Mouse (Mus musculus) adipocyte (in vitro differentiated cells): Measurements from ENCODE around the gene Actl7b.

Source experiments
- DNase-seq: peaks from one replicate; pipeline ENCODE4 v3.0.0-alpha.2; 2016; ENCODE audit warnings: low spot score

The Actl7b gene

GRCm38 (mm10) chr4:56741041-56741493 is at the start of gene Actl7b:
Gene Actl7b, minus strand, starts transcription at chr4:56741443.
- DNase-seq, result no peak

DNA sequence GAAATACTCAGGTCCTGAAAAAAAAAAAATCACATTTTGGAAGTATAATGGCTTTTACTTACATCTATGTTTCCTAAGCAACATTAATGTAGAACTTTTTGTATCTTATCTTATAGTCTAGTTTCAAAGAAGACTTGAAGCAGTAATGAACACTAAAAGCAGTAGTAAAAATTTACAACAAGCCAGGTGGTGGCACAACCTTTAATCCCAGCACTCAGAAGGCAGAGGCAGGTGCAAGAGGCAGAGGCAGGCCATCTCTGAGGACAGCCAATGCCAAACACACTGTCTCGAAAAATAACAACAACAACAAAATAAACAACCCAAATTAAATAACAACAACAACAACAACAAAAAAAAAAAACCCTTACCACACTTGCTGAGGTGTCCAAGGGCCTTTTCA is 29.8 kb upstream of the Actl7b start:
- no peak for DNase-seq

- no peak for DNase-seq
Observed at GRCm38 (mm10) chr4:56768913-56769312, 27.7 kb upstream of the Actl7b start.

GRCm38 (mm10) chr4:56767861-56768284 is 26.6 kb upstream of the Actl7b start:
- peak; percentile 27 for DNase-seq

DNA sequence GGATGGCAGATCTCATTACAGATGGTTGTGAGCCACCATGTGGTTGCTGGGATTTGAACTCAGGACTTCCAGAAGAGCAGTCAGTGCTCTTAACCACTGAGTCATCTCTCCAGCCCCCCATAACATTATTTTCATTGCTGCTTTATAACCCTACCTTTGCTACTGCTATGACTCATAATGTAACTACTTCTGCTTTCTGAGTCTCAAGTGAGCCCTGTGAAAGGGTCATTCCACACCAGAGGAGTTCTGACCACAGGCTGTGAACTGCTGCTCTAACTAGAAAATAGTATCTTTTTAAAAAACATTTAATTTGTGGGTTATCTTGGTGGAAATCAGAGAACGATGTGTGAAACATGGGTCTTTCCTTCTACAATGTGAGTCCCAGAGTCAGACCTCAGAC is 16.4 kb upstream of the Actl7b start:
- DNase-seq, result no peak

DNA sequence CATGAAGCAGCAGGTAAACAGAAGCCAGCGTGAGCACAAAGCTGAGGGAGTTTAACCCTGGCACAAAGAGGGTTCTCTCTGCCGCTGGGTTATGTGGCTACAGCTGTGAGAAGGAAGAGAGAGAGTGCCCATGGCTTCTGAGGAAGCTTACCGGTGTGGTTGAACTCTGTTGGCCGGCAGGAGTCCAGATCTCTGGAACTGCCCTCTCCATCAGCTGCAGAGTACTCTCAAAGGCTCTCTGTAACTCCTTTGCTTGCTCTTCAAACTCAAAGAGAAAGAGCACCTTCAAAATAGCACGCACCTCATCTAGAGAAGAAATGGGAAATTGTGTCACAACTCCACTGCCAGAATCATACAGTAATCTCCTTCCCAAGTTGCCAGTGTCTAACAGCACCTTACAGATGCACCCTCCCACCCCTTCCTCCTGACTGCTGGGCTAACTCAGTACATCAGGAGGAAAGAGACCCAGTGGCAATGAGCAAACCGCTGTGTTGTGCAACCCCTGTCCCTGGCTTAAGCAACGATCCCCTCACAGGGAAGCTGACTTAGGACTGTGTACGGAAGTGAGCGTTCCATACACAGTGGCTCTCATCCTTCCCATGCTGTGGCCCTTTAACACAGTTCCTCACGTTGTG is 15.8 kb upstream of the Actl7b start:
- DNase-seq, result no peak

GRCm38 (mm10) chr4:56756021-56756420 is 14.8 kb upstream of the Actl7b start:
- no peak for DNase-seq

DNA sequence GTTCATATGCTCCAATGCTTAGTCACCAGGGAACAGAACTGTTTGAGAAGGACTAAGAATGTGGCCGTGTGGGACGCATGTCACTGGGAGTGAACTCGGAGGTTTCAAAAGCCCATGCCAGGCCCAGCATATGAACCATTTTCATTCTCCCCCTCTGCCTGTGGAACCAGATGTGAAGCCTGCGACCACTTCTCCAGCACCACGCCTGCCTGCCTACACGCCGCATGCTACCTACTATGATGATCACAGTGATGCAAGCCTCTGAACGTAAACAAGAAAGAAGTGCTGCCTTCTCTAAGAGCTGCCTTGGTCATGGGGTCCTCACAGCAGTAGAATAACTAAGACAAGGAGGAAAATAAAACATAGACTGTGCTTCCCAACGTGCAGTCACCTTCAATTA is 6.2 kb upstream of the Actl7b start:
- DNase-seq, result no peak

GRCm38 (mm10) chr4:56746345-56746744 is 5.1 kb upstream of the Actl7b start:
- DNase-seq, result no peak

DNA sequence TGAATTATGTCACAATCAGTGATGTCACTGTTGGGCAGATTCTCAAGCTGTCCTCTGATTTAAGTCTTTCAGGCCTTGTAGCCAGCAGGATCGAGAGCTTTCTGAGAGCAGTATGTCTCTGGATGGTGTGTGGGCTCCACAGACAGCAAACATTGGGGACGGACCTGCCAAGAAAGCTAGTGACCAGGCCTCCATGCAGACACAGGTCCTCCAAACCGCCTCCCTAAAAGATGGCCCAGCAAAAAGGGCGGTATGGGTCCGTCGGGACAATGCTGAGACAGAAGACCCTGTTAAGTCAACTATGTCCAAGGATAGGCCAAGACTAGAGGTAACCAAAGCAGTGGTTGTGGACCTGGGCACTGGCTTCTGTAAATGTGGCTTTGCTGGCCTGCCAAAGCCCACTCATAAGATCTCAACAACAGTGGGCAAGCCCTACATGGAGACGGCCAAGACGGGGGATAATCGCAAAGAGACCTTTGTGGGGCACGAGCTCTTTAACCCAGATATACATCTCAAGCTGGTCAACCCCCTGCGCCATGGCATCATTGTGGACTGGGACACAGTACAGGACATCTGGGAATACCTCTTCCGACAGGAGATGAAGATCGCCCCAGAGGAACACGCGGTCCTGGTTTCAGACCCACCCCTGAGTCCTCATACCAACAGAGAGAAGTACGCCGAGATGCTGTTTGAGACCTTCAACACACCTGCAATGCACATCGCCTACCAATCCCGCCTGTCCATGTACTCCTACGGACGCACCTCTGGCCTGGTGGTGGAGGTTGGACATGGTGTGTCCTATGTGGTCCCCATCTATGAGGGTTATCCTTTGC is 2.3 kb upstream of the Actl7b start, which contains the start of gene Actl7a:
Actl7a (plus strand) TSS at position 51 of the 833 bp plus-strand sequence.
- peak; percentile 15 for DNase-seq

DNA sequence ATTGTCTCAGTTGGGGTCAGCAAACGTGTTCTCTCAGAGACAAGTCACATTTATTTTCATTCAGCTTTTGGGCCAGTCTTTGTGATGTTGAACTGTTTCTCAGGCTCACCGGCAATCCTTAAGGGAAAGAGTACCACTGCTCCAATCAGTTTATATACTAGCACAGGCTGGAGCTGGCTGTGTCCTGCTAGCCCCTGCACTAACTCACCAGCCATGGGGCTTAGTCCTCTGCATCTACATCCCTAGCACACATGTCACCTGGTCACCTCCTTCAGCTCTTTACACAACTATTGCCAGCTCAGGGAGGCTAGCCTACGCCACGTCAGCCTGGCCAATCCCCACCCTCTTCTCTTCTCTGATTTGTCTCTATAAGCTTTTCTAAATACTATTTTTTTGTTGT is 1.5 kb upstream of the Actl7b start:
- no peak for DNase-seq

GRCm38 (mm10) chr4:56740611-56741010 is 632 bp downstream of the Actl7b start:
- DNase-seq, result no peak

DNA sequence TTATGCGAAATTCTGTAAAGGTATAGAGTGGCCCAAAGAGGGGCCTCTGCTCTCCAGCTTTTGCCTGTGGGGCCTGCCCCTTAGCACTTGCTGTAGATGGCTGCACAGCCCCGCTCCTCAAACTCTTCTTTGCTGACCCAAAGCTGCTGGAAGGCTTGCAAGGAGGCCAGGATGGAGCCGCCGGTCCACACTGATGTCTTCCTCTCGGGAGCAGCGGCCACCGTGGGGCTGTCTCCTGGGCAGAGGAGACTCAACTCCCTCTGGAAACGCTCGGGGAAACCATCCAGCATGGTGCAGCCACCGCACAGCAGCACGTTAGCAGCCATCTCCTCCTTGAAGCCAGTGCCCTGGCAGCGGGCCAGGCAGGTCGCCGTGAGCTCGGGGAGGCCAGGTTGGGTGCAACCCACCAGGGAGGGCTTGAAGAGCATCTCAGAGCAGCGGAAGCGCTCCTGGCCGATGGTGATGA is 1.2 kb downstream of the Actl7b start, which contains the start of gene Gm26657:
Gm26657 (plus strand) TSS at position 51 of the 466 bp plus-strand sequence.
- DNase-seq, result no peak

GRCm38 (mm10) chr4:56725839-56726238 is 15.4 kb downstream of the Actl7b start:
- DNase-seq, result peak; percentile 13

- peak; percentile 9 for DNase-seq
Observed at GRCm38 (mm10) chr4:56723237-56723636, 18.0 kb downstream of the Actl7b start.

DNA sequence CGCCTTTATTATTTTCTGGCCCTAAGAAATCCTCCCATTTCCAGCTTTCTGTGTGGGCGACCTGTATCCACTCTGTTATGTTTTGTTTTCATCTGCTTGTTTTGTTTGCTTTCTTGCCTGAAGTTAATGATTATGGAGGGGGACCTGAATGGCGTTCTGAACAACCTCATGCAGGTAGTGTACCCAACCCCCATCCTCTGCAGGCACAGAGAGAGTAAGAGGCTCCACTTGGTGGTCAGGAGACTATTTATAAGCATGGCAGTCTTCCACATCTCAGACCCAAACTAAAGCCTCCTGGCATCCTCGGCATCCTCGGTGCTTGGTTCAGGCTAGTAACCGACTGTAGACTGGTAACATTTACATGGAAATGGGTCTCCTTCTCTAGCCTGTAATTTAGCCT is 18.9 kb downstream of the Actl7b start:
- DNase-seq, result no peak

- peak; percentile 11 for DNase-seq
Observed at GRCm38 (mm10) chr4:56721469-56721868, 19.8 kb downstream of the Actl7b start.

DNA sequence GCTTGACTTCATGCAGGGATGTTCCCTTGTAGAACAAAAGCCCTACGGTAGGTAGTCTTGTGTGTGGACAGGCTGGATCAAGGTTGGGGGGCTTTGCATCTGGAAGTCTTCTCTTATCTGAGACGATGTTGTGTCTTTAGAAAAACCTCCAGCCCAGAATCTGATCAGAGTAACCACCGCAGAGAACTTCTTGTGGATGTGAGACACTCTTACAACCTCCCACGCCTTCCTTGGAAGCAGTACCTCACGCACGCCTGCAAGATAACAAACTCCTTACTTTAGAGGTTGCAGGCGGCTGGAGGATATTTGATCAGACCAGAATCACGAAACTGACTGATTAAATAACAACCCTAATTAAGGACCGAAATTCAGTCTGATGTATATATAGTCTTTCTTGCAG is 20.8 kb downstream of the Actl7b start:
- no peak for DNase-seq

DNA sequence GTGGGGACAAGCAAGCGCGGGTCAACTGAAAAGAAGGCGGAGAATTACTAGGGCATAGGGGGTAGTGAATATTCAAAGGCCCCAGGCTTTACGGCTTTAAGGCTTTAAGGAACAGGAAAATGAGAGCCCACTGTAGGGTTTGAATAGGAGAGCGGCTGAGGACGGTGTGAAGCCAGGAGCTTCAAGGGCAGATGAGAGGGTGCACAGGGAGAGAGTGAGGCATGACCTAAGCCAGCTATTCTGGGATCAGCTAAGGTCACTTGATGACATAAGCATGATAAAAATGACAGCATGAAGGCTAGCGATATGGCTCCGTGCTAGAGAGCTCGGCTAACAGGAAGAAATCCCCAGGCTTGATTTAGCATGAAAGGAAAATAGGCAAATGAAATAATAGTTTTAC is 21.8 kb downstream of the Actl7b start:
- DNase-seq, result no peak

DNA sequence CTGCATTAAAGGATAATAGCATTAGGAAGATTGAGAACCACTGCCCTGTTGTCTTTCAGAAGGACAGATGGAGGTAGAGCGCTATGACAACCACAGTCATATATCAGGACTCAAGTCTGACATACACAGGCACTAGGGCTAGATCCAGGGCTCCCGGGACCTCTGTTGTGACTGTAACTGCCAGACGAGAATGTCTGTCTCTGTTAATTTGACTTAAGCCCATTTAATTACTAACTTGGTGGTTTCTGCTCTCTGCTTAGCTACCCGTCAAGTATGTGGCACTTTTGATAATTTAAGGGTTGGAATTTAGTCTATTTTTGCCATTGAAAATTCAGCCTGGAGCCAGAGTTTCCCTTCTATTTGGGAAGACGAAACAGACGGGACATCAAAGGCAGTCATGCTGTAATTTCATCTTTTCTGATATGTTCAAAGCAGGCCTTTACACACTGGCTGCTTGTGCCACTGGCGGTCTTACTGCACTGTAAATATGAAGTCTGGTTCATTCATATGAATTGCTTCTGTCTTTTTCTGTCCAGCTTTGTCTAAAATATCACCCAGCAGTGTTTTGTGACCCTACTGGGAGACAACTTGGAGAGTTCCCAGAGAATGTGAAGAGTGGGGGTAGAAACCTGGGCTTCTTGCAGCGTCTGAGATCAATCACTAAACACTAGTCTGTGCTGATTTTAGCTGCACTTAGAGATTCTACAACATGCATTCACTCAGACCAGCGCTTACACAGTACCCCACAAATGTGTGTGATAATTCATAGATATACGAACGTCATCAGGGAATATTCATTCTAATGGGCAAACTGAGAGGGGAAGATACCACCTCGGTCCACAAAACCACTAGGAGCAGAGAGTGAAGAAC is 22.4 kb downstream of the Actl7b start:
- no peak for DNase-seq

GRCm38 (mm10) chr4:56717932-56718331 is 23.3 kb downstream of the Actl7b start:
- DNase-seq, result no peak

DNA sequence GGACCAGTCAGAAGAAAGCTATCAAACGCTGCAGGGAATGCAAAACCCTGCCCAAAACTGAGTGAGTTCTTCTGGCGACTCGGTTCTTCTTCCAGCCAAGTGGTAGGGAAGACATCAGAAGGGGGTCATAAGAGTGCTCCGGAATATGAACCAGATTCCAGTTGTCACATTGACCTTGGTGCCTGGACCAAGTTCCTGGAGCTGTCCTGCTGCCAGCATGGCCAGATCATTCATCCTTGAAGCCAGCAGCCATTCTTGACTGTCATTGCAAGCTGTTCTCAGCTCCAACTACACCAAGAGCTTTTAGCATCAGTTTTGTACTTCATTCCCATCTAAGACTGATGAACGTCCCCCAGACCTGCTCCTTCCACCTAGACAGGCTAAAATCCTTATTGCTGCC is 24.4 kb downstream of the Actl7b start:
- no peak for DNase-seq
